Mouse (Mus musculus): Measurements from ENCODE around the gene Foxi2.

Foxi2 gene

DNA sequence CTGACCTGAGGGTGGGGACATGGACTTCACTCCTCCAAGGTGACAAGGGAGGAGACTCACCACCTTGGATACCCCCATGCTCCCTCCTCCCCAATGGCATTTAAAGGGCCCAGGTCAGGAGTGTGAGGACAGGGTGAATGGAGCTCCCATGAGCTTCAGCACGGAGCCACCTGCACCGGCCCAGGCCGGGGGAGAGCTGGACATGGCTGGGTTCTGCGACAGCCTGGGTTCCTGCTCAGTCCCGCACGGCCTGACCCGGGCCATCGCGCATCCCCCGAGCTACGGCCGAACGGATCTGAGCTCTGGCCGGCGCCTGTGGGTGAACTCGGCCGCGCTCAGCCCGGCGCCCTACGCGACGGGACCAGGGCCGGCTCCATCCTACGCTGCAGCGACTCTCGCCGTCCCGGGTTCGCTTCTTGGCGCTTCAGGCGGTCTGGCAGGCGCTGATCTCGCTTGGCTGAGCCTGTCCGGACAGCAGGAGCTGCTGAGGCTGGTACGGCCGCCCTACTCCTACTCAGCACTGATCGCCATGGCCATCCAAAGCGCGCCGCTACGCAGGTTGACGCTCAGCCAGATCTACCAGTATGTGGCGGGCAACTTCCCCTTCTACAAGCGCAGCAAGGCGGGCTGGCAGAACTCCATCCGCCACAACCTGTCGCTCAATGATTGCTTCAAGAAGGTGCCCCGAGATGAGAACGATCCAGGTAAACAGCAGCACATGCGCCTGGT, at the start of gene Foxi2:
Gene Foxi2 (plus strand): TSS at position 72 of the 729 bp plus-strand sequence.
- peak; percentile 10 to 24 for DNase-seq

DNA sequence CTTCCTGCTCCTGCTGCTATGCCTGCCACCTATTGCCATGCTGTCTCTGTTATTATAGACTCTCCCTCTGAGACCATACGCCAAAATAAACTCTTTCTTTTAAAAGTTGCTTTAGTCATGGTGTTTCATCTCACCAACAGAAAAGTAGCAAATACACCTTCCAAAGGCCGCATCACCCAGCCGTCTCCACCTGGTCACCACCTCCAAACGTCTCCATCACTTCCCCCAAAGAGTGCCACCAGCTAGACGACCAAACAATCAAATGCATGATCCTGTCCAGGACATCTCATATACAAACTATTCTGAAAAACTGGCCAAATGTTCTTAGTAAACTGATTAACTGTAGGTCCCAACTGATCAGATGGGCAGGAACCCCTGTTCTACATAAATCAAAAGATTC, 45.5 kb upstream of the Foxi2 start:
- DNase-seq: no peak

GRCm38 (mm10) chr7:135376048-135376447, 34.1 kb upstream of the Foxi2 start:
- DNase-seq: no peak

DNA sequence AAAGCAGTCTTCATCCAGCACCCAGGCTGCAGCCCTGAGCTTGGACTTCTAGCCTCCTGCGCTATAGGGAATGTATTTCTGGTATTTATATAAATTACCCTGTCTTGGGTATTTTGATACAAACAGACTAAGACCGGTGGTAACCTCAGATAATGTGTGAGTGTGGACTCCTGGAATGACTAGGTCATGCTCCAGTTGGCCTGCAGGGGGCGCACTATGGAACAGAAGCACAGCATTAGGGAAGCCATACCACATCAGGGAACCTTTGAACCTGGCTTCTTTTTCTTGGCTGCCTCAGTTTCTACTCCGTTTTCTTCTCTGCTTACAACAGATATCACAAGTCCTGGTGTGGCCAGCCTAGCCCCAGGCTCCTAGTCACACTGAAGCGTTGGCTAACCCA, 33.2 kb upstream of the Foxi2 start:
- peak in 1 of 2 experiments; percentile 2 for DNase-seq

DNA sequence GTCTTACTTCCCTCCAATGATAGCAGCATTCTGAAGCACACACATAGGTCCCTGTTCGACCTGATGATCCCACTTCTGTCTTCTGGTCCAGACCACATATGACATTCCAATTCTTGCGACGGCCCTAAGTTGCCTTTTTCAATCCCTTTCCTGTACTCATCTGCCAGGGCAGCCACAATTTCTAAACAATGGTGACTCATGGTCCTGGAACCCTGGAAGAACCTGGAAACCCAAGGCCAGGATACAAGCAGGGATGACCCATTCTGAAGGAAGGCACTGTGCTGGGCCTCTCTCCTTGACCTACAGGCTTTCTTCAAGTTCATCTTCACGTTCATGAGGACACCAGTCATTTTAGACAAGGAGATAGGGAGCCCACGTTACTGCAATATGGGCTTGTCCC, 31.8 kb upstream of the Foxi2 start:
- DNase-seq: no peak

DNA sequence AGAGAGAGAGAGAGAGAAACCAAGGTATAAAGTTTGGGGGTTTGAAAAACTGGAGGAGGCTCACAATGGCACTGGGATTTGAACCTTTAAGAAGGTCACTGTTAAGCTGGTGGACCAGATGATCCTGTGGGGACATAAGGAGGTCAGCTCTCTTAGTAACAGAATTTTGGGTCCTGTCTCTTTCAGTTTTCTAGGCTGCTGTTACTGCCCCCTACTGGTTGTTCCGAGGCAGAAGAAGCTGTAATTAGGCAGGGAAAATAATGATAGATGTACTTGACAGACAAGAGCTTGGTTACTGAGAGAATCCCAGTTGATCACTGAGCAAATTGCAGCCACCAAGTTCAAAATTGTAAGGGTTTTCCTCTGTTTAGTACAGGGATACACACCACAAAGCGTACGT, 21.1 kb upstream of the Foxi2 start:
- no peak for DNase-seq

DNA sequence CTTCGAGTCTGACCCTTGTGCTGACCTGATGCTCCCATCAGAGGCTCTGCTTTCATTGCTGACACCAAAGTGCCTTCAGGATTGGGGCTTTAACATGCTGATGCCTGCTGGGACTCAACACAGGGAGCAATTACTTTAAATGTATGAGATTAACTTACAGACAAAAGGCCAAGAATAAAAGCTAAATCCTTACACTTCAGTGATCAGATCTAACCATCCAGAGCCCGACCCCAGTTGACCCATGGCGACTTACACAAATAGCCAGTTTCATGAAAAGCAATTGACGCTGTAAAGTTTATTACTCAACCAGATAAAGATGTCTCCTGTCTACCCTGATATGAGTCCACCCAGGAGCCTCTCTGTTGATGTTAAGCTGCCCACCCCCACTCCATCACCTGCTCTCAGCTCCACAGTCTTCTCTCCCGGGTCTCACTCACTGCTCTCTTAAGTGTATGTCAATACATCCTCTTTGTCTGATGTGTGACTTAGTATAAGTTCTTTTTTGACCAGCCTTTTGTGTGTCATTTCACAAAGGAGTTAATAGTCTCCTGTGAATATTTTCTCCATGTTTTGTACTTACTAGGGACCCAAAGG, 17.1 kb upstream of the Foxi2 start:
- DNase-seq: no peak

- no peak for DNase-seq
Observed at GRCm38 (mm10) chr7:135394436-135394835, 15.7 kb upstream of the Foxi2 start.

DNA sequence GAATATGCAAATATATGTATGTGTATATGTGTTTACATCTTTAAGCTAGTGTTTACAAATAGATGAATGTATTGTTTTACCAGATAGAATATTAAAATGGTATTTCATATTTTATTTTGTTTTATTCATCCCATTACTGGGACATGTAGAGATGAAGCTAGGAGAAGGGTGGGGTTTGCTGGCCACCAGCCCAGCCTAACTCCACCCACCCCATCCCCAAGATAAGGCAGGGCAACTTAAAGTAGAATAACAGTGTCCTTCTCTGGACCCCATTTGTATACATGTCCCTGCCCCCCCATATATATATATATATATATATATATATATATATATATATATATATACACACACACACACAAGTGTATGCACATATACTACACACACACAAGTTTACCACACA, 14.9 kb upstream of the Foxi2 start:
- no peak for DNase-seq

- no peak for DNase-seq
Observed at GRCm38 (mm10) chr7:135397096-135397495, 13.0 kb upstream of the Foxi2 start.

DNA sequence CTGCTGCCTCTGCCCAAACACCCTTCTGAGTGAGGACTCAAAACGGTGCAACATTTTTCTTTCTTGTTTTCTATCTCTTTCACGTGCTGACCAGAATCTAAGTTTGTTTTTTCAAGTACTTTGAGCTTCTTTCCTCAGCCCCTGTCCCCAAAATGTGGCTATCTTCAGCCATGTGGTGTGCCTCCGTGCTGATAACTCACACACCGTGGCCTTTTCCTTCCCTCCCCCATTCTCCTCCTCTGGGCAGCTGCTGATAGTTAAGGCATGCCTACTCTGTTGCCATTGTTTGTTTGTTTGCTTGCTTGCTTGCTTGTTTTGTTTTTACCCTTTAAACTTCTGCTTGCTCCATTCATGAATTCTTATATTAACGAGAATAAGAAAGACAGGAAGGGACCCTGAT, 12.2 kb upstream of the Foxi2 start:
- DNase-seq: no peak

DNA sequence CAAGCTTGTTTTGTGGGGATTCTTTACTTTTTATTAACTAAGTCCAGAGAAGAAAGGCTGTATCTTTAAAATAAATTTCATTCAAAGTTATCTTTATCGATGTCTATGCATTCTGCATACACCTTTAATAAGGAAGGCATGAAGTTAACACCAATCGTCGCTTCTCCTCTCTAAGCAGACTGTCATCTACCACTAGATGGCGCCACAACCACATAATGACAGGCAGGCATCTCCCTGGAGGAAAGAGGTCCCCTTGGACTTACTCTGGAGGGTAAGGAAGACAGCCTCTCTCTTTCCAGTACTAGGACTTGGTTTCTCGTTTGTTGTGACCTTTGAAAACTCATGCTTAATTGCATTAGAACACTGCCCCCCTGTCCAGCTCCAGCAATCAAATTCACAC, 6.7 kb upstream of the Foxi2 start:
- DNase-seq: peak; percentile 62 to 66

DNA sequence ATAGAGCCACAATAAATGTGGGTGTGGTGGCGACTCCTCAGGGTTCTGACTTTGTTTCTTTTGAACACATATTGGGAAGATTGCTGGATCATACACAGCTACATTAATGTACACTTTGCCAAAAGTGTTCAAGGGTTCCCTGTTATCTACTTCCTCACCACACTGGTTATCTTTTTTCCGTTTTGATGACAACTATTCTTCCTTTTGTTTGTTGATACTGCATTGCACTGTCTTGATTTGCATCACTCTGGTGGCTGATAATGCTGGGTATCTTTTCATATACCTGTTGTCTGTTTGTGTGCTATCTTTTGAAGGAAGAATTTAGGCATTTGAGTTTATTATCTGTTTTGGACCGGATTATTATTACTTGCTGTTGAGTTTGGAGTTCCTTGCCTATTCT, 3.3 kb upstream of the Foxi2 start:
- no peak for DNase-seq

- DNase-seq: no peak
Observed at GRCm38 (mm10) chr7:135408501-135408900, 1.6 kb upstream of the Foxi2 start.

GRCm38 (mm10) chr7:135412357-135412756, 2.2 kb downstream of the Foxi2 start:
- no peak for DNase-seq

GRCm38 (mm10) chr7:135428840-135429239, 18.7 kb downstream of the Foxi2 start:
- DNase-seq: no peak

GRCm38 (mm10) chr7:135430903-135431302, 20.8 kb downstream of the Foxi2 start:
- no peak for DNase-seq

GRCm38 (mm10) chr7:135443903-135444302, 33.8 kb downstream of the Foxi2 start:
- no peak for DNase-seq

DNA sequence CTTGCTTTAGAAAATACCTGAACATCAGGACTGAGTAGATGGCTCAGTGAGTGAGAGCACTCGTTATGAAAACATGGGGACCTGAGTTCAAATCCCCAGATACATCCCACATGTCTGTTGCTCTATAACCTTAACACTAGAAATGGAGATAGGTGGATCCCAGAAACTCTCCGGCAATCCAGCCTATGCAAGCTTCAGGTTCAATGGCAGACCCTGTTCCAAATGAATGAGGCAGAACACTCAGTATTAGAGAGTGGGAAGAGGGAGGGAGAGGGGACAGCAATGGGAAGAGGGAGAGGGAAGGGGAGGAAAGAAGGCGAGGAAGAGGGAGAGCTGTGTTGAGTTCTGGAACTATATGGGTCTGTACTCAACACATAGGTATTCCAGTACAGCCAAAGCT, 41.2 kb downstream of the Foxi2 start:
- no peak for DNase-seq

GRCm38 (mm10) chr7:135452366-135452765, 42.3 kb downstream of the Foxi2 start:
- DNase-seq: no peak

DNA sequence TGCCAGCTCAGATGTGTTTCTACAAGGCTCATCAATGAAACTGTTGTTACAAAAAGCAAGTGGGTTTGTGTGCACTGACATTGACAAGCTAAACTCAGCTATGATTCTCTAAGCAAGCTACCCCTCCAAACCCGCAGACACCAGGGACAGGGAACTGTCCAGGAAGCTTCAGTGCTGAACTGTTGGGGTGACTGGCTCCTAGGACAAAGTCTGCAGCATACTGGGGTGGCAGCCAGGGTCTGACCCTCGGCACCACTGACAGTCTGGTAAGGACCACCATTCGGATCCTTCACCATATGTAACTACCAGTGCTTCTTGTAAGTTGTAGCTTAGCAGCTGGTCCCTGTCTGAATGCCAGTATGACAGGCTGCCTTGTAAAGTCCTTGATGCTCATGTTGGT, 43.6 kb downstream of the Foxi2 start:
- DNase-seq: no peak
